Mouse (Mus musculus) ES-Bruce4 (cell line): ENCODE measurements around the gene Itfg1.

ENCODE experiments used
- EP300 ChIP-seq: IDR thresholded peaks from 2 replicates; pipeline ENCODE4 v1.6.1; 2011; ENCODE audit warnings: low read depth, low read length; ENCODE audit not compliant: insufficient read depth
- POLR2A ChIP-seq: IDR thresholded peaks from one replicate; pipeline ENCODE4 v1.8.1; 2011; ENCODE audit warnings: low read length; ENCODE audit not compliant: insufficient read depth

DNA sequence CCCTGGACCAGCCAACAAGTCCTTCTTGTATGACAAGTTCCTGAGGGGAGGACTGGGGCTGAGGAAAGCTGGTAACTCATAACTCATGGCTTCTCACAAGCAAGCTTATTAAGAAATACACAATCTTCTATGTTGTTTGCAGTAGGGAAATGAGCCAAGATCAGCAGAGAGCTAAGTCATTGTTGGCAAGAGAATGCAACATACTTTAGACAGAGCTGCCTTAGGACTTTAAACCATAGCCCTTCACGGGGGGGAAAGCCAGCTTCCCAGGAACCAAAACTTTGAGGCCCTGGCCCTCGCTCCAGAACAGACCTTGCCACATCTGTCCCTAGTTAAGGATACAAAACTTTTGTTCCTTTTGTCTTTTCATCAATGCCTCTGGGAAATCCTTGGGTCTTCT lies 30.9 kb upstream of the Itfg1 start:
- no peak for TF ChIP-seq EP300
- no peak for TF ChIP-seq POLR2A
